Mouse (Mus musculus) MEL (cell line): ENCODE data around the gene Pdzd2. TPM values are rescaled to one million over a fixed set of nuclear protein-coding genes. Genes with fewer than 3 reads are reported as not detected.

Experiments used
- DNase-seq: peaks from one replicate; pipeline ENCODE4 v3.0.0; 2011; ENCODE audit warnings: low read depth, low spot score
- H3K27ac ChIP-seq: 2 replicates; pipeline ENCODE4 v1.5.1; 2012; ENCODE audit warnings: low read depth, mild to moderate bottlenecking, control low read depth, low read length, moderate library complexity; ENCODE audit not compliant: control insufficient read depth
- H3K27me3 ChIP-seq, 2 experiments: fragments of 150-350 bp in 1 of 2; sonication (generic) in 1 of 2; 2 replicates each; pipeline ENCODE4 v1.6.1; 2012; ENCODE audit warnings: low read length in 2 of 2, mild to moderate bottlenecking in 2 of 2, improper control_type of control experiment in 1 of 2, moderate library complexity in 1 of 2; ENCODE audit not compliant: insufficient read depth in 2 of 2, control insufficient read depth in 1 of 2
- H3K36me3 ChIP-seq, 2 experiments: 2 replicates each; pipeline ENCODE4 v1.6.1; 2012 to 2014; ENCODE audit warnings: low read length in 2 of 2, improper control_type of control experiment in 1 of 2, inconsistent platforms in 1 of 2, mild to moderate bottlenecking in 1 of 2; ENCODE audit not compliant: insufficient read depth in 2 of 2, control insufficient read depth in 1 of 2
- H3K4me1 ChIP-seq, 2 experiments: fragments of 150-350 bp in 1 of 2; sonication (generic) in 1 of 2; 2 replicates each; pipeline ENCODE4 v1.6.1; 2012; ENCODE audit warnings: low read length in 2 of 2, improper control_type of control experiment in 1 of 2, mild to moderate bottlenecking in 1 of 2; ENCODE audit not compliant: insufficient read depth in 2 of 2, control insufficient read depth in 1 of 2
- H3K4me3 ChIP-seq, 2 experiments: fragments of 150-350 bp in 1 of 2; sonication (generic) in 1 of 2; 2 replicates each; pipeline ENCODE4 v1.5.1; 2012; ENCODE audit warnings: low read depth in 2 of 2, low read length in 2 of 2, mild to moderate bottlenecking in 2 of 2, moderate library complexity in 2 of 2, control low read depth in 1 of 2, improper control_type of control experiment in 1 of 2; ENCODE audit not compliant: control insufficient read depth in 1 of 2, insufficient read depth in 1 of 2
- H3K79me2 ChIP-seq: 2 replicates; pipeline ENCODE4 v1.6.1; 2012; ENCODE audit warnings: mild to moderate bottlenecking, low read length, moderate library complexity; ENCODE audit not compliant: control insufficient read depth, poor library complexity, insufficient read depth
- H3K9ac ChIP-seq: 2 replicates; pipeline ENCODE4 v1.6.1; 2012; ENCODE audit warnings: low read depth, mild to moderate bottlenecking, control low read depth, low read length, moderate library complexity; ENCODE audit not compliant: control insufficient read depth, poor library complexity, severe bottlenecking
- H3K9me3 ChIP-seq: fragments of 150-350 bp; sonication (generic); replicated peaks from 2 replicates; pipeline ENCODE4 v1.6.1; 2012; ENCODE audit warnings: mild to moderate bottlenecking, low read length, improper control_type of control experiment, moderate library complexity; ENCODE audit not compliant: insufficient read depth
- CHD2 ChIP-seq: IDR thresholded peaks from 2 replicates; pipeline ENCODE4 v1.6.1; 2011; ENCODE audit warnings: low read length, improper control_type of control experiment
- CTCF ChIP-seq, 3 experiments: IDR thresholded peaks in 2 of 3; conservative IDR thresholded peaks in 1 of 3; 2 replicates each; pipeline ENCODE4 v1.5.1; 2011 to 2012; ENCODE audit warnings: low read length in 3 of 3, low read depth in 2 of 3, mild to moderate bottlenecking in 2 of 3, improper control_type of control experiment in 1 of 3, inconsistent platforms in 1 of 3, mixed read lengths in 1 of 3, moderate library complexity in 1 of 3; ENCODE audit not compliant: control insufficient read depth in 1 of 3, insufficient read depth in 1 of 3, poor library complexity in 1 of 3, severe bottlenecking in 1 of 3
- ELF1 ChIP-seq: IDR thresholded peaks from 2 replicates; pipeline ENCODE4 v1.6.1; 2014; ENCODE audit warnings: low read depth, mild to moderate bottlenecking, inconsistent platforms, low read length, improper control_type of control experiment, moderate library complexity
- ETS1 ChIP-seq: IDR thresholded peaks from 2 replicates; pipeline ENCODE4 v1.6.1; 2012; ENCODE audit warnings: low read depth, mild to moderate bottlenecking, inconsistent platforms, low read length, improper control_type of control experiment, moderate library complexity
- GATA1 ChIP-seq: IDR thresholded peaks from 2 replicates; pipeline ENCODE4 v1.6.1; 2011; ENCODE audit warnings: low read depth, low read length, improper control_type of control experiment
- HCFC1 ChIP-seq: IDR thresholded peaks from 2 replicates; pipeline ENCODE4 v1.6.1; 2012; ENCODE audit warnings: low read depth, mild to moderate bottlenecking, inconsistent platforms, low read length, improper control_type of control experiment, moderate library complexity
- JUND ChIP-seq: IDR thresholded peaks from 2 replicates; pipeline ENCODE4 v1.6.1; 2011; ENCODE audit warnings: low read depth, mild to moderate bottlenecking, improper control_type of control experiment, low read length
- MEF2A ChIP-seq: IDR thresholded peaks from 2 replicates; pipeline ENCODE4 v1.6.1; 2014; ENCODE audit warnings: low read depth, mild to moderate bottlenecking, inconsistent platforms, low read length, improper control_type of control experiment; ENCODE audit not compliant: poor library complexity, insufficient replicate concordance, severe bottlenecking; ENCODE audit errors: extremely low read depth
- MYB ChIP-seq: IDR thresholded peaks from 2 replicates; pipeline ENCODE4 v1.6.1; 2011; ENCODE audit warnings: mild to moderate bottlenecking, low read depth, low read length, improper control_type of control experiment
- NELFE ChIP-seq: IDR thresholded peaks from 2 replicates; pipeline ENCODE4 v1.6.1; 2011; ENCODE audit warnings: low read depth, low read length, improper control_type of control experiment
- NRF1 ChIP-seq: IDR thresholded peaks from 2 replicates; pipeline ENCODE4 v1.6.1; 2014; ENCODE audit warnings: low read depth, mild to moderate bottlenecking, inconsistent platforms, low read length, improper control_type of control experiment, moderate library complexity; ENCODE audit not compliant: poor library complexity, insufficient read depth, severe bottlenecking
- POLR2AphosphoS2 ChIP-seq: IDR thresholded peaks from 2 replicates; pipeline ENCODE4 v1.6.1; 2011; ENCODE audit warnings: low read length, improper control_type of control experiment
- RCOR1 ChIP-seq: IDR thresholded peaks from 2 replicates; pipeline ENCODE4 v1.6.1; 2012; ENCODE audit warnings: low read depth, mild to moderate bottlenecking, inconsistent platforms, low read length, improper control_type of control experiment
- SIN3A ChIP-seq: IDR thresholded peaks from 2 replicates; pipeline ENCODE4 v1.6.1; 2012; ENCODE audit warnings: low read length, improper control_type of control experiment, inconsistent platforms
- SMC3 ChIP-seq: IDR thresholded peaks from 2 replicates; pipeline ENCODE4 v1.6.1; 2011; ENCODE audit warnings: low read depth, low read length, improper control_type of control experiment
- TBP ChIP-seq: IDR thresholded peaks from 2 replicates; pipeline ENCODE4 v1.8.0; 2011; ENCODE audit warnings: low read depth, low read length, improper control_type of control experiment
- USF1 ChIP-seq: IDR thresholded peaks from 2 replicates; pipeline ENCODE4 v1.6.1; 2014; ENCODE audit warnings: low read depth, mild to moderate bottlenecking, inconsistent platforms, low read length, improper control_type of control experiment, moderate library complexity
- USF2 ChIP-seq, 2 experiments: IDR thresholded peaks; 2 replicates each; pipeline ENCODE4 v1.6.1; 2011 to 2012; ENCODE audit warnings: improper control_type of control experiment in 2 of 2, low read length in 2 of 2, borderline replicate concordance in 1 of 2, inconsistent platforms in 1 of 2, low read depth in 1 of 2, mild to moderate bottlenecking in 1 of 2; ENCODE audit not compliant: insufficient read depth in 1 of 2
- ZC3H11A ChIP-seq: IDR thresholded peaks from 2 replicates; pipeline ENCODE4 v1.6.1; 2012; ENCODE audit warnings: low read depth, mild to moderate bottlenecking, inconsistent platforms, low read length, improper control_type of control experiment
- ZNF384 ChIP-seq: IDR thresholded peaks from 2 replicates; pipeline ENCODE4 v1.6.1; 2012; ENCODE audit warnings: low read depth, mild to moderate bottlenecking, inconsistent platforms, low read length, improper control_type of control experiment
- polyA plus RNA-seq, 2 experiments: library from polyadenylated mRNA; stranded (reverse) in 1 of 2; unstranded in 1 of 2; fragments of >175 nt in 1 of 2; fragments of >200 nt in 1 of 2; gene quantifications; 2 replicates each; pipeline versions ENCODE4 v1.2.1 to v1.2.4; 2012; ENCODE audit warnings: low replicate concordance in 2 of 2, low read depth in 1 of 2; ENCODE audit not compliant: insufficient read length in 2 of 2, insufficient read depth in 1 of 2, missing spikeins in 1 of 2
- total RNA-seq: library from RNA; depleted of rRNA; stranded (reverse); fragments of 300-350 nt; gene quantifications from 2 replicates; pipeline ENCODE4 v1.2.3, GENCODE M21; 2012

The Pdzd2 gene
- total and polyA plus RNA-seq, 3 experiments, result 0.15 to 0.33 TPM; not detected in 1

- DNase-seq, result no peak
- H3K4me1 ChIP-seq, result peaks cover 0 to 4% of the 10 kb centered on the region in 2 experiments; a peak in 1 of 4 replicates
- H3K79me2 ChIP-seq, result no peaks in the 10 kb centered on the region
- TF ChIP-seq SIN3A, result no peak
- TF ChIP-seq USF2 (IDR thresholded peaks at IDR 0.05; ENCODE audit: borderline replicate concordance in 1 of 2, insufficient read depth in 1 of 2, low read depth in 1 of 2, low read length in 2 of 2), result no peak
- TF ChIP-seq NRF1, result no peak
- TF ChIP-seq TBP, result no peak
- TF ChIP-seq HCFC1, result no peak
- no peak for TF ChIP-seq ELF1
- no peak for TF ChIP-seq POLR2AphosphoS2
- no peak for TF ChIP-seq RCOR1
- TF ChIP-seq NELFE, result no peak
- no peak for TF ChIP-seq MYB
- TF ChIP-seq SMC3, result no peak
- TF ChIP-seq ETS1, result no peak
- TF ChIP-seq CHD2, result no peak
- TF ChIP-seq USF1, result no peak
- TF ChIP-seq ZNF384, result no peak
- no peak for TF ChIP-seq CTCF (IDR thresholded peaks at IDR 0.05 in 2 of 3, conservative IDR thresholded peaks at IDR 0.05 in 1 of 3; ENCODE audit: control insufficient read depth in 1 of 3, insufficient read depth in 1 of 3, low read depth in 2 of 3, low read length in 3 of 3, poor library complexity in 1 of 3, severe bottlenecking in 1 of 3)
- no peak for TF ChIP-seq MEF2A
- TF ChIP-seq JUND, result no peak
- TF ChIP-seq ZC3H11A, result no peak
- peaks cover 0 to 2% of the 10 kb centered on the region in 2 experiments; a peak in 1 of 4 replicates for H3K36me3 ChIP-seq
- H3K4me3 ChIP-seq, result no peak overlapping the region
- H3K9me3 ChIP-seq, result no peaks in the 10 kb centered on the region
- no peak overlapping the region for H3K27ac ChIP-seq
- H3K27me3 ChIP-seq, result peaks cover 0 to 2% of the 10 kb centered on the region in 2 experiments
- no peak overlapping the region for H3K9ac ChIP-seq
These were observed 315.5 kb downstream of the Pdzd2 start for GRCm38 (mm10) chr15:12424187-12424586.

- Histone ChIP-seq H3K9ac (no peak overlapping the region), H3K79me2 (no peaks in the 10 kb centered on the region), H3K4me3 (no peak overlapping the region), H3K27ac (no peak overlapping the region), H3K4me1 (peaks cover 0 to 4% of the 10 kb centered on the region in 2 experiments; a peak in 1 of 4 replicates), H3K36me3 (peaks cover 0 to 2% of the 10 kb centered on the region in 2 experiments; a peak in 1 of 4 replicates), H3K9me3 (no peaks in the 10 kb centered on the region), H3K27me3 (peaks cover 1 to 2% of the 10 kb centered on the region in 2 experiments; a peak in 3 of 4 replicates)
- peak; percentile 59 for DNase-seq
- TF ChIP-seq USF2 (IDR thresholded peaks at IDR 0.05; ENCODE audit: borderline replicate concordance in 1 of 2, insufficient read depth in 1 of 2, low read depth in 1 of 2, low read length in 2 of 2) (no peak), GATA1 (peak; percentile 45; the same call in 1 of the 2 replicates)
These were observed 318.8 kb downstream of the Pdzd2 start for GRCm38 (mm10) chr15:12420915-12421314.
